In the genomic region with DNA sequence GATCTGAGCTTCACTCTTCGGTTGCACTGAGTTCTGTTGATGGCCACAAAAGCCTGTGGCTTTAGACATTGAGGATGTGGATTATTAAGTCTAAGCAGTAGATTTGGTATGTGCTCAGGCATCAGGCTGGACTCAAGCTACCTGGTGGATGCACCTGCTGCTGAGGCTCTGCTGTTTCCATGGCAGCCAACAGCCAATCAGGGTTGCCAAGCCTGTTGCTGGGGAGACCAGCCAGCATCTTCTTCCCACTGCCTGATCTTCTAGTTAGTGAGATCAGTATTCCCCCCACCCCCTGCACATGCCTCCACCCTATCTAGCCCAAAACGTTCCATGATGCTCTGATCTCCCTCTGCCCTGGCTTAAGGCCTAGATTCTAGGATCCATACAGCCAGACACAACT, we compare ENCODE assay signal across 18 mouse cellular contexts. TPM values are rescaled to one million over a fixed set of nuclear protein-coding genes. Genes with fewer than 3 reads are reported as not detected.
DNase-seq lines count a peak whose midpoint lies in the region; TF ChIP-seq lines count a peak whose summit lies in the region.
"Had no signal": no experiment of that assay in that cellular context is flagged by ENCODE, and none has a peak within 500 bp of the region (broad histone marks: within the 10 kb centered on the region; RNA-seq: fewer than 3 reads in every experiment).

No protein-coding gene starts in this region.

- TF ChIP-seq CTCF in layer of hippocampus, adult 2 months (conservative IDR thresholded peaks at IDR 0.05): no peak

- peak overlapping the region; percentile 96 for H3K27ac ChIP-seq in layer of hippocampus, adult 2 months
- H3K27ac ChIP-seq: gastrocnemius, adult 2 months; heart, embryonic 10.5 days; limb, embryonic 10.5 days; liver, embryonic 15.5 days had no signal

- H3K4me3 ChIP-seq in layer of hippocampus, adult 2 months: peak overlapping the region; percentile 73
- H3K4me3 ChIP-seq: gastrocnemius, adult 2 months; heart, embryonic 10.5 days; limb, embryonic 10.5 days; liver, embryonic 15.5 days had no signal

- peak; percentile 55 to 74 for DNase-seq in cerebellum, adult 18-20 months
- DNase-seq in cerebellum, adult 11 months: no peak
- DNase-seq in layer of hippocampus, adult 2 months (ENCODE audit: low spot score in 2 of 2): peak; percentile 58 to 79
- no peak for DNase-seq in layer of hippocampus, postnatal 10 days (ENCODE audit: low spot score in 2 of 2)
- peak; percentile 61 to 74 for DNase-seq in cerebellum, postnatal 25 days
- DNase-seq in right cerebral cortex, adult 2 months (ENCODE audit: low spot score in 2 of 2): peak; percentile 72 to 74
- DNase-seq in embryo, embryonic 10 days (ENCODE audit: low spot score): no peak
- DNase-seq in liver: no peak
- DNase-seq: adrenal gland, postnatal 10 days; gastrocnemius, adult 2 months; heart, postnatal 36 days; kidney, adult 11 months; kidney, postnatal 36 days; lung, postnatal 36 days had no signal

RNA-seq across cellular contexts. Expression of gene Jph4, which starts 5.0 kb away (rescaled TPM):
- total RNA-seq in layer of hippocampus, adult 2 months (2021): 100 to 1,000 TPM; 453 to 476 TPM
- total RNA-seq in layer of hippocampus, postnatal 10 days (2021): 100 to 1,000 TPM; 410 to 431 TPM
- total RNA-seq: common myeloid progenitor, adult 5-6 weeks had no signal

RNA-seq across cellular contexts. Expression of gene Ap1g2, which starts 5.3 kb away (rescaled TPM):
- 10 to 100 TPM; 15.4 to 19.3 TPM for total RNA-seq in layer of hippocampus, adult 2 months (2021)
- total RNA-seq in layer of hippocampus, postnatal 10 days (2021): 10 to 100 TPM; 19.2 to 20.6 TPM

RNA-seq across cellular contexts. Expression of gene Thtpa, which starts 17.1 kb away (rescaled TPM):
- 10 to 100 TPM; 19.3 to 23.7 TPM for total RNA-seq in layer of hippocampus, adult 2 months (2021)
- 10 to 100 TPM; 26.5 to 31.1 TPM for total RNA-seq in layer of hippocampus, postnatal 10 days (2021)

RNA-seq across cellular contexts. Expression of gene Zfhx2, which starts 19.6 kb away (rescaled TPM):
- 10 to 100 TPM; 55.5 to 67.3 TPM for total RNA-seq in layer of hippocampus, adult 2 months (2021)
- 10 to 100 TPM; 34.0 to 39.3 TPM for total RNA-seq in layer of hippocampus, postnatal 10 days (2021)

Comparison
In these comparisons a context has a peak if more than half of its experiments do, and no peak if none do; other contexts are left out.
1. DNase-seq: peak in cerebellum, adult 18-20 months (2 of 2), layer of hippocampus, adult 2 months (2 of 2), cerebellum, postnatal 25 days (2 of 2) and right cerebral cortex, adult 2 months (2 of 2); none in cerebellum, adult 11 months (single experiment), layer of hippocampus, postnatal 10 days (0 of 2), embryo, embryonic 10 days (single experiment) and liver (single experiment).